Mouse (Mus musculus): ENCODE measurements around the gene Utrn.

Utrn gene

DNA sequence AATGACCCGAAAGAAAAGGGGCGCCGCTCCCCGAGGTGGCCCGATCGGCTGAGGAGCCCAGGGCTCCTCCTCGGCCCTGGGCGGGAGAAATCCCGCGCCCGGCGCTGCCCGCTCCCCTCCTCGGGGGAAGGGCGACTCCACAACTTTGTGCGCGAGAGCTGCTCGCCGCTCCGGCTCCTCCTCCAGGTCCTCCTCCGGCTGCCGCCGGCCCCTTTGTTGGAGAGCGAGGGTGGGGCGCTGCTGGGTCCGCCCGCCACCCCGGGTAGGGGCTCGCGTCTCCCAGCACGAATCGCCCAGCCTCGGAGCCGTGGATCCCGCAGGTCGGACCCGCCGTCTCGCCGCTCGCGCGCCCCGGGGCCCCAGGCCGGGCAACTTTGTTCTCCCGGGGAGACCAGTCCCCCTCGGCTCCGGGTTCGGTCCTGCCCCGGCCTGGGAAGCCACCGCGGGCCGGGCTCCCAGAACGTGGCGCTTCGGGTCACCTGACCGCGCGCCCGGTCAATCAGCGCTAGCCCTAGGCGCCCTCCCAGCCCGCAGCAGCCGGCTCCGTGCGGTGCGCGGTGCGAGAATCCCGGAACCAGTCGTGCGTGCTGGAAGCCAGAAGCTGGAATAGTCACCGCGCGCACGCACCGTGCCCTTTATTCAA is at the start of gene Utrn:
Gene Utrn, minus strand, starts transcription at position 337 of the 643 bp plus-strand sequence.
- DNase-seq (ENCODE audit: low read depth), result peak; percentile 82

DNA sequence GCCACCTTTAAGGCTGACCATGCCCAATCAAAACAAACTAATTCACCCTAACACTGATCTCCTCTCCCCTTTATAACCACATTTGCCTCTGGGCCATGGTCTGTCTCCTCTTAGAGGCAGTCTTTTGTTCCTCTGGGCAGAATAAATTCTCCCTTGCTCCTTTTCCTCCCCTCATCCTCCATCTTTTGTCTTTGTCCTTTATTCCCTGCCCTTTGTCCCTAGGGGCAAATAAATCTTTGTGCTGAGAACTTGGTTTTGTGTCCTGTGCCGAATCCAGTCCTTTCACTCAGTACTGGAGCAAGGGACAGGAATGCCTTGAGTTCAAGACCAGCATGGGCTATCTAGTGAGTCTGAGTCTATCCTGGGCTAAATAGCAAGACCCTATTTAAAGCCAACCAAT is 48.5 kb upstream of the Utrn start:
- DNase-seq (ENCODE audit: low read depth), result no peak

DNA sequence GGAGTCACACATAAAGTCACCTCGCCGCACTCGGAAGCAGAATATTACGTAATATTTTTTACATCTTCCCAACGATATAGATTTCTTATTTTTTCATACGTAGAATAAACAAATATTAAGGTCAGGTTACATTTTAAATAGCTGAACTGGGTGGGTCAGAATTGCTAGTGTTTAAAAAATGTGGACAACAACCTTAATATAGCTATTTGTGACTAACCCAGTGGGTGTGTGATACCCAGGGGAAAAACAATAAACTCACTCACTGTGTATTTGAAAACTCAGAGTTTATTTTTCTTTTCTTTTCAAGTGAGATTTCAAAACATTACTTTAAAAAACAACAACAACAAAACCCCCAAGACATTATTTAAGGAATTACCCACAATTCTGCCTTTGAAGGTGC is 47.2 kb upstream of the Utrn start:
- DNase-seq (ENCODE audit: low read depth), result no peak

DNA sequence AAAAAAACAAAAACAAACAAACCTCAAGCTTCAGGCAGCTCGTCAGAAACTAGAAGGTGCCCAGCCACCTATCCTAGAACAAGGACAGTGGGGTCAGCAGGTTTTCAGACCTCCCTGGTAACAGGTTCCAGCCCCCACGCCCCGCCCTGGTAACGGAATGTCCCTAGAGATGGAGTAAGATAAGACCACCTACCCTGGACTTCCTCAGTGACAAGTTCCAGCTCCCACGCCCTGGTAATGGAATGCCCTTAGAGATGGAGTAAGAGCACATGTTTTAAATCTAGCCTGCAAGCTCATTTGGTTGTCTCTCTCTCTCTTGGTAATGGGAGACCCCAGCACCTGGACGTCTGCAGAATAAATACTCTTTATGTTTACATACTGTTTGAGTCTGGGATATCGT is 46.7 kb upstream of the Utrn start:
- DNase-seq (ENCODE audit: low read depth), result no peak

DNA sequence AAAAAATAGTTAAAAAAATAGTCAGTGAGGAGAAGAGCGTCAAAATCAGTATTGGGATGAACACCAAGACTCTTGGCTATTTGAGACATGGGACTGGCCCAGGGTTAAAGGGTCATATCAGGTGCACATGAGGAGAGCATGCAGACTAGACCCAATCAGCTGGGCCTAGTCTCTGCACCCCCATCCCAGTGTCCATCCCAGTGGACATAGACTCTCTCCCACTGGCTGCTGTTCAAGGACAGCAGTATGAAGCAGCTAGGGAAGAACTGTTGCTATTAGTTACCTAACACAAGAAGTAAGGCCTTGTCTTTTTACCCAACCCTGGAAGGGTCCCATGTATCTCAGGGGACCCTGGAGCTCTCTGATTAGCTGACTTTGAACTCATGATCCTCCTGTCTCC is 45.0 kb upstream of the Utrn start:
- no peak for DNase-seq (ENCODE audit: low read depth)

DNA sequence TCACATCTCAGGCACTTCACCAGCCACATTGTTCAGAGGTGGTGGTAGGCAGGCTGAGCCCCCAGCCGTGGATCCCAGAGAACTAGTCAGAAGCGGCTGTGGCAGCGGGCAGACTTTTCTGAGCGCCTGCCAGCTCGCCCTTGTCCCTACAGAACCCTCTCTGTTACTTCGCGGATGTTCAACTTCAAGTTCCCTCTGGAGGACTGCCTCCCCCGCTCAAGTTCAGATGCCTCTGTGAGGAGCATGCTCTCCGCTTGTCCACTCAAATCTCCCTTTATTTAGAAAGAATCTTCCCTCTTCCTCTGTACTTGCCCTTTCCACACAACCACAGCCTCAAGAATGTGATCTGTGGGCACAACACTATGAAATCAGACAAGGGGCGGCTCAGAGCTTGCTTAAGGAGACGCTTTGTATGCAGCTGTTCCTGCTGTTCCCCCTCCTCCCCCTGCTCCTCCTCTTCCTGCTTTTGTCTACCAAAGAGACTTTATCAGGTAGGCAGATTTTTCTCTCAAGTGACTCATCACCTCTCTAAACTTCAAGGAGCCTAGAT is 42.9 kb upstream of the Utrn start:
- DNase-seq (ENCODE audit: low read depth), result peak; percentile 45

DNA sequence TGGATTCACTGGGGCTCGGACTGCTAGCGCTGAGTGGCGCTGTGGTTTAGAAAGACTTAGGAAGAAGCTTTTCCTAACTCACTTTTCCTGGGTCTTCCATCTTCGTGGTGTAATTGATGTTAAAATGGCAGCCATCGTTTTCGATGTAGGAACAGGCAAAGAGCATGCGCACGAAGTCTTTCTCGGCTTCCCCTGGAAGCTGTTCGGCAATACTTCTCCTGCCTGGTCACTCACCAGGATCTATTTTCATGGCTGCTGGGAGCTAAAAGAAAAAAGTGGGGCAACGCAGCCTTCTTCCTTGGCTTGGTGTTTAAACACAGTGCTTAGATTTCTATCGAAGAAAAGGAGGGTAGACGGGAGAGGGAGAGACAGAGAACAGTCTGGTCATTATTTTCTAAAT is 42.3 kb upstream of the Utrn start:
- DNase-seq (ENCODE audit: low read depth), result no peak

DNA sequence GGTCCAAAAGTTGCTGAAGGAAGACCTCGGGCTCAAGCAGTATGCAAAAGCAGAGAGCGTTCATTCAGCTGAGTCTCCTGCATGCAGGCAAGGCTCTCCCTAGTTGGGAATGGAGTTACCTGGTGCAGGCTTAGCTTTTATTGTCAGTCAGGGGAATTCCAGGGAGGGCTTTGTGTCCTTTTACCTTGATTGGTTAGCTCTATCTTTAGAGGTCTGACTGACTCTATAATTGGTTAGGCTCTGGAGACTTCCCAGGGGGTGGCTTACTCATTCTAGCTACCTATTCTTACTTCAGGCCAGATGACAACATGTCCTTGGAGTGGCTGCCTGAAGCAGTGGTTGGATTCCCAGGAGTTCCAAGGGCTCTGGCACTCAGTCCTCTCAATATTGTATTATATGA is 40.7 kb upstream of the Utrn start:
- no peak for DNase-seq (ENCODE audit: low read depth)

DNA sequence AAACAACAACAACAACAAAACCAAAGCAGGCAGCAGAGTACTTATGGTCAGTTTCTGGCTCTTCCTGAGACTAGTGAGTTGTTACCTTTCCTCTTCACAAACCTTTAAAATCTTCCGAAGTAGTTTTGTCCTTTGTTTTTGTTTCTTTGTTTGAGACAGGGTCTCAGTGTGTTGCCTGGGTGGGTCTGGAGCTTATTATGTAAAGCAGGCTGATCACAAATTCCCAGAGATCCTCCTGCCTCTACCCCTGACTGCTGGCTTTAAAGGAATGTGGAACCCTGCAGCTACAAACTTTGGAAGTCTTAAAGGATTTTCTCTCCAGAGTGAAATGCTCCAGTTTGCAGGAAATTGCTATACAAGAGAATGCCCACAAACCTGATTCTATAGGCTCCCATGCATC is 40.0 kb upstream of the Utrn start:
- DNase-seq (ENCODE audit: low read depth), result no peak

DNA sequence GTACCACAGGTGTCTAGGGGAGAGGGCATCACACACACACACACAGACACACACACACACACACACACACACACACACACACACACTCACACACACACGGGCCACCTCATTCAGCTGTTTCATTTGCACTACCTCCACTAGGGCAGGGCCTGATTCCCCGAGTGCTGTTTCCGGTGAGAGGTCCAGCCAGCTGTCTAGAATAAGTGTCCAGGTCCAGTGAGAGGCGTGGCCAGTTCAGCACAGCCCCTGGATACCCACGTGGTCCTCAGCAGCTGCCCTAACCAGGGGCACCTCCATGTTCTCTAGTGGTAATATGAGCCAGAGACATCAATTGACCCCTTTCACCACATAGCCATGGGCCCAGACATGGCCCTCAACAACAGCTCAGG is 35.0 kb upstream of the Utrn start:
- DNase-seq (ENCODE audit: low read depth), result no peak

DNA sequence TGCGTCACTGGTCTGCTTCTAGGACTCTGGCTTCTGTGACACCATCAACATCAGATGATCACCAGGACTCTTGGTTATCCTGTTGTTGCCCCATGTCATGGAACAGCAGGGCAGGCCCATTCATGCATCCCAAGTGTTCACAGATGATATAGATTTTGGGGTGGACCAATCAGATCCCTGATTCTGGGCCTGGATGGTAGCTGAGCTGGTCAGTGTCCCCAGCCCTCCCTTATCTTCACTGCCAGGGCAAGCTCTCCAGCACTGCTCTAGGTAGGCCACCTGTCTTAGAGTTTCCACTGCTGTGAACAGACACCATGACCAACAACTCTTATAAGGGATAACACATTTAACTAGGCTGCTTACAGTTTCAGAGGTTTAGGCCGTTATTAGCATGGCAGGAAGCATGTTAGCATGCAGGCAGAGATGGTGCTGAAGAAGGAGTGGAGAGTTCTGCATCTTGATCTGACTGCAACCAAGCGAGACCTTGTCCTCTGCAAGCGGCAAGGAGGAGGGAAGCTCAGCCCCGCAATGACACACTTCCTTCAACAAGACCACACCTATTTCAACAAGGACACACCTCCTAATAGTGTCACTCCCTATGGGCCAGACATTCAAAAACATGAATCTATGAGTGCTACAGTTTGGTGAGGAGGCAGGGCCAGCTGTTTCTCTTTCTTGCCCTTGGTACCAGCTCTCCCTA is 34.4 kb upstream of the Utrn start:
- DNase-seq (ENCODE audit: low read depth), result peak; percentile 61

DNA sequence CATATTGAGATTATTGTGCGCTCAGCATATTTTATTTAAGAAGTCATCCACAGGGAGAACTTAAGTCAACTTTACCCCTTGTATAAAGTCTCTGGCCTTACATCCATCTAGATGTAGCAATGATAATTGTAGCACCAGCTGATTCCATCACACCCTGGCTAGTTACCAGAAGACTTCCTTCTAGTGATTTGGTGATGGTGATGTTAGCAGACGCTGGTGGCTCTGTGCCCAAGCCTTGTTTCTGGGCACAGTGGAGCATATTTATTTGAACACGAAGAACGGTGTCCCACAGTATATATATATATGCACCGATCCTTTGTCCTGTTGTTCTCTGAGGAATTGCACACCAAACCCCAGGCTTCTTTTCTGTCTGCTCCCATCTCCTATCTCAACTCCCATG is 30.7 kb upstream of the Utrn start:
- no peak for DNase-seq (ENCODE audit: low read depth)

DNA sequence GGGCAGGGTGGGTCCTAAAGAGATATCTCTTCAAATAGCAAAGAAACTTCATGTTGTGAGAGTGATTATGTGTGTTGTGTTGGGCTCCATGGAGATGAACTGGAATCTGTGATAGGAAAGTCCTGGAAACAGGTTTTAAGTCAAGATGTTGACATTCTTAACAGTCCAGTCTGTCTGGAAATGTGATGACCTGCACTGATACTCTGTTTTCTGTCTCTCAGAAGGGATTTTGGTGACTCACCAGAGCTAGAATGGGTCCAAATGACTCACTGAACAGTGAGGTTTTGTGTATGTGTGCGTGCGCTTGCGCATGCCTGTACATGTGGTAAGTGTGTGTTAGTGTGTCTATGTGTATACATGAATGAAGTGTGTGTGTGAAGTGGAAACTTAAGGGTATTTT is 24.2 kb upstream of the Utrn start:
- no peak for DNase-seq (ENCODE audit: low read depth)

DNA sequence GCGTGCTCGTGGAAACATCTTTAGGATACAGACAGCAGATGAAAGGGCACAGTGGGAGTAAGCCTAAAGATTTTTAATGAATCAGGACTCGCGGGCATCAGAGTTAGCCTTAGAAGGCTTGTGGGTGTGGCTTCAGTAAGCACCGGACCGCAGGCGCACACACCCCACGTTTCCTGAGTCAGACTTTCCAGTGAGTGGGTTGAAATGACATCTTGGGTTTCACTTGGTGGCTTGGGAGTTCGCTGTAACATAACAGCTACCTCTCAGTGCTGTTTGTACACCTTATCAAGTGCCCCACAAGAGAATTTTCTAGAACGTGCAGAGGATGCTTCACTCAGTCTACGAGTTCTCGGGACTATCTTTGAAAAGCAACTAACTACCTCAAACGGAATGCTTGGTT is 19.2 kb upstream of the Utrn start:
- DNase-seq (ENCODE audit: low read depth), result peak; percentile 95

DNA sequence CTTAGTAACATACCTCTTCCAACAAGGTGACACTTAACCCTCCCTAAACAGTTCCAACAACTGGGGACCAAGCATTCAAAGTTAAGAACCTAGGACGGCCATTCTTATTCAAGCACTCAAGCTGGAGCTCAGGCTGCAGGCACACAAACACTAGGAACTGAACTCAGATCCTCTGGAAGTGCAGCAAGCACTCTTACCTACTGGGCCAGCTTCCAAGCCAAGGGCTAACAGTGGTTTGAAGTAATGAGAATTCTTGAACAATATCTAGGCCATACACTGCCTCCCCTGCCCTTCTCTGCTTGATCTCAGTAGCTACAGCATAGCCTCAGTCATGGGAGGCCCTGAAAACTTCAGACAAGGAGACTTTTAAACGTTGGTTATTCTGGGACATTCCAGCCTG is 18.6 kb upstream of the Utrn start:
- no peak for DNase-seq (ENCODE audit: low read depth)

DNA sequence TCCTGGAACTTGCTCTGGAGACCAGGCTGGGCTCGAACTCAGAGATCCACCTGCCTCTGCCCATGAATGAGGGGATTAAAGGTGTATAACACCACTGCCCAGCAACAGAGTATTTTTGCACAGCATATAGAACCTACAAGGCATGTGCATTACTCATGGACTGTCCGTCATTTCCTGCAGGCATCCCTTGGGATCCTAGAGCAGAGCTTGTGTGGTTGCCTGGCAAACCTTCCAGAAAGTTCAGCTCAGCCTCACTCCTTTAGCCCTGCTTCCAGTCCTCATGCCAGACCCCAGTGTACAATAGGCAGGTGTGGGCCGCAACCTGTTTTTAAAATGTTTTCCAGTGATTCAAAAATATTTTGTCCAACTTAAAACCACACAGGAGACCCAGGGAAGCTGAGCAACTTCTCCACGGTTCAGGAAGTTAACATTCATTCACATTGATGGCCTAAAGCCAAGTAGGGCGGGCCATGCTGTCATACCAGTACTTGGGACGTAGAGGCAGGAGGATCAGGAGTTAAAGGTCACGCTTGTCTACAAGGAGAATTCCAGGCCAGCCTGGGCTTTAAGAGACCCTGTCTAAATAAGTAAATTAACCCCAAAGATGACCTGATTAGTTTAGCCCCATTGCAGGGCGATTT is 15.3 kb upstream of the Utrn start:
- no peak for DNase-seq (ENCODE audit: low read depth)

DNA sequence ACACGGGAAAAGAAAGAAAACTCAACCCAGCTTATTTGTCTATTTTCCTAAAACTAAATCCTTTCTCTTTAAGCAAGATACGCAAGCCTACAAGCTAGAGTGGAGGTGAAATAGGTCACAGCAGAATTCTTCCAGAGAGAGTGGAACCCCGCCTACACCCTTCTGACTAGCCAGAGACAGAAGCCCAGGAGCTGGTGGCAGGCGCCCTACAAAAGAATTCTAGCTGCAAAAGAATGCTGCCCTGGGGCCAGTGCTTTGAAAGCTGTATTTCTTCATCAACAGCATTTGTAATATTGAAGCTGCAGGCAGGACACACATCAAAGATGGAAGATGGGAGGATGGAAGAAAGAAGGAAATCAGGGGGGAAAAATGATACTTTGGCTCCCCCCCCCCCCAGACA is 12.7 kb upstream of the Utrn start:
- DNase-seq (ENCODE audit: low read depth), result no peak

DNA sequence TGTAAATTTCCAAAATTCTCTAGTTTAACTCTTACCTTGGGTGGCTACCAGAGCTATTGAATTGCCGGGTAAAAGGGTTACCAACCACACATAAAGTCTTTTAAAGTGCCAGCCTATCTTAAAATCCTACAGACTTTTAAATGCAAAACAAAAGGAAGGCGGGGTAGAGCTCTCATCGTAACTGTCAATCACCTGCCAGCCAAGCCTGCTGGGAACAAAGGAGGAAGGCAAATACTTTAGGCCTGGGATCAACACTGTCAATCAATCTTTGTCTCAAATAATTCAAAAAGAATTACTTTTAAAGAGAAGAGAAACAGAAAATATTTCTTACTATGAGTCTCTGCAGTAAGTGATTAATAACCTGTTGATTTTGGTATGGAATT is 10.1 kb upstream of the Utrn start:
- DNase-seq (ENCODE audit: low read depth), result no peak

DNA sequence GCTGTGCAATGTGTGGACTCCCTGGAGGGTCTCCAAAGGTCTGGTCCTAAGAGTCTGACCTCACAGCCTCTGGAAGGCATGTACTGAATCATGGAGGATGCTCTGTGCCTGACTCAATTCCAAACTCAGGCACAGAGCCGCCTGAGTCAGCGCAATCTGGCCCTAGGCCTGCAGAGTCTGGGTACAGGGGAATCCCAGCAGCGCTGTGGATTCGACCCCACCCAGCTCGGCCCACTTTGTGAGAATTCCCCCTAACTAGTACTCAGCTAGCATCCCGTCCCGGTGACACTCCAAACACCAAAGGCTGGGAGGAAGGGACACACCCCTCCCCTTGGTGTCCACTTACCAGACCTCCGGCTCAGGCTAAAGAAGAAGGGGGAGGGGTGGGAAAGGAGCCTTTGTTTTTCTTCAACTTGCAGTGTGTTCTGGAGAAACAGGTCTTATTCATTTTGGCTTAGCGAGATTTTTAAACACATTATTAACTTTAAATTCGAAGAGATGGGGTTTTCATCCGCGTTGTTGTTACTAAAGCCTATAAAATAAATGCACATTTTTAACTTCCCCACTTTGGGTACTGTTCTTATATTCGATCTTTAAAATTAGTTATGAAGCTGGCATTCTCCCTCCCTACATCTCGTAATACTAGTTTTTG is 9.6 kb upstream of the Utrn start:
- DNase-seq (ENCODE audit: low read depth), result peak; percentile 35

DNA sequence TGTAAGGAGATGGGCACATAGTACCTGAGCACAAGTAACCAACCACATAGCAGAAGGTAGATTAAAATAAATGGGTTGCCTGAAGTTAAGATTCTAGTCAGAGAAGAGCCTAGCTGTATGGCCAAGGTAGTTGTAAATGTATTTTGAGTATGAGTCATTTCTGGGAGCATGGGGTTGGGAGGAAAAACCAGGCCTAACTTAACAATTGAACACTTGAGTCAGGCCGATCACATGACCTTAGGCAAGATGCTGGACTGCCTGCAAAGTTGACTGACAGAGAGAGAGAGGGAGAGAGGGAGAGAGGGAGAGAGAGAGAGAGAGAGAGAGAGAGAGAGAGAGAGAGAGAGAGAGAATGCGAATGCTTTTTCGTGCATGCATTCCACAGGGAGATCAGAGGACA is 7.3 kb upstream of the Utrn start:
- DNase-seq (ENCODE audit: low read depth), result no peak

DNA sequence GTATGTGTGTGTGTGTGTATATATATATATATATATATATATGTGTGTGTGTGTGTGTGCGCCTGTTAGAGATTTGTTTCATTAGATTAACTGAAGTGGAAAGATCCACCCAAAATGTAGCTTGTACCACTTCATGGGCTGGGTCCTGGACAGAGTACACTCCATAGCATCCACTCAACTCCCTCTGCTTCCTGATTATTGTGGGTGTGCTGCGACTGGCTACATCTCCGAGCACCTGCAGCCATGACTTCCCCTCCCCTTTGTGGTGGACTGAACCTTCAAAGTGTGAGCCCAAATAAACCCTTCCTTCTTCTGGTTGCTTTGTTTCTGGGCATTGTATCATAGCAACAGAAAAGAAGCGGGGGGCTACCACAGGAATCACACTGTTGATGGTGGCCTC is 6.2 kb upstream of the Utrn start:
- DNase-seq (ENCODE audit: low read depth), result peak; percentile 43

DNA sequence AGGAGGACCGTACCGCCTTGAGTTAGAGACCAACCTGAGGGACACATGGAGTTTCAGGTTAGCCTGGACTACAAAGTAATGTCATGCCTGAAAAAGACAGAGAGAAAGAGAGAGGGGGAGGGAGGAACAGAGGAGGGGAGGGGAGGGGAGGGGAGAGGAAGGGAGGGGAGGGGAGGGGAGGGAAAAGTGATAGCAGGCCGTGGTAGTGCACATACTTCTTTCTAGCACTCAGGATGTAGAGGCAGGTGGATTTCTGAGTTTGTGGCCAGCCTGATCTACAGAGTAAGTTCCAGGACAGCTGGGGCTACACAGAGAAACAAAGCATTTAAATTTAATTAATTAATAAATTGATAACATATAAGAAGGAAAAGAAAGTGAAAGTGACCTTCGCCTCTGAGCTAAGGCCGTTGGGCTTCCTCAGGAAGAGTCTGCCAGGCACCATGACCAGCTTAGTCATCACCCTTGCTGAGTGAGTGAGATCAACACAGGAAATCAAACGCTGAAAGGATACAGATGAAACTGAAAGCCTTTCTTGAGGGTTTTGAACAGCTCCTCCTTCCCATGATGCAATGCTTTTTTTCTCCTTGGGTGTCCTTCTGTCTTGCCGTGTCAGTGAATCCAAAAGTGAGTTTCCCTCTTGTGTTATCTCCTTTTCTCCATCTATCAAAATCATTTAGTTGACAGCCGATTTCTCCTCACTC is 5.6 kb upstream of the Utrn start:
- DNase-seq (ENCODE audit: low read depth), result peak; percentile 93
